Mouse (Mus musculus) megakaryocyte, embryonic 14.5 days (primary cell): ENCODE measurements around the gene Rad51b.

Source experiments
- FLI1 ChIP-seq: IDR thresholded peaks from 2 replicates; pipeline ENCODE4 v1.6.1; 2012; ENCODE audit warnings: low read length, inconsistent platforms, mixed read lengths
- GATA1 ChIP-seq: IDR thresholded peaks from 3 replicates; pipeline ENCODE4 v1.6.1; 2012; ENCODE audit warnings: mixed read lengths, low read length, inconsistent platforms, borderline replicate concordance

DNA sequence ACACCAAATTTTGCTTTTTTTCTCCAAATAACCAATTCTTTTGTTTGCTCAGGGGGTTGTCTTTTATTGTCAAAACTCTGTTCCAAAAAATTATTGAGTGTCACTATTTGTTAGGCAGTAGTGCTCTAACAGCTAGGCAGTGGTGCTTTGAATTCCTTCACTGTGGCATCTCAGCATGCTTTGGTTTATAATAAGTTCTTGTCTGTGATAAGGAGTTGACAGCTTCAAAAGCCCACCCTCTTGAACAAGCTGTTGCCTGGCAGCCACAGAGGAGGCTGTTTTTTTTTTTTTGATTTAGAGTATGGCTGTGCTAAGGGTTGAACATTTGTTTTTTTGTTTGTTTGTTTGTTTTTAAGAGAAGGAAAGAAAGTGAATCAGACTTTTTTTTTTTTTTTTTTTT, 92.9 kb downstream of the Rad51b start:
- TF ChIP-seq GATA1 (no peak), FLI1 (no peak)
